Mouse (Mus musculus) adipose tissue, adult 10 weeks (tissue): Measurements from ENCODE around the gene Nxf7. TPM values are rescaled to one million over a fixed set of nuclear protein-coding genes. Genes with fewer than 3 reads are reported as not detected.

Experiments
- polyA plus RNA-seq: library from polyadenylated mRNA; stranded (reverse); fragments of 350-450 nt; fragmentation: Illumina TruSeq; extraction: RNeasy Lipid Tissue Mini Kit (QIAGEN cat#74804); gene quantifications from one replicate; pipeline ENCODE4 v1.2.3, GENCODE M21; 2014; ENCODE audit warnings: low read depth, low replicate concordance

Nxf7 gene
- polyA plus RNA-seq, result 0.20 TPM

GRCm38 (mm10) chrX:135598677-135599076, at the start of gene Nxf7:
Nxf7 (minus strand) TSS chrX:135598777.

DNA sequence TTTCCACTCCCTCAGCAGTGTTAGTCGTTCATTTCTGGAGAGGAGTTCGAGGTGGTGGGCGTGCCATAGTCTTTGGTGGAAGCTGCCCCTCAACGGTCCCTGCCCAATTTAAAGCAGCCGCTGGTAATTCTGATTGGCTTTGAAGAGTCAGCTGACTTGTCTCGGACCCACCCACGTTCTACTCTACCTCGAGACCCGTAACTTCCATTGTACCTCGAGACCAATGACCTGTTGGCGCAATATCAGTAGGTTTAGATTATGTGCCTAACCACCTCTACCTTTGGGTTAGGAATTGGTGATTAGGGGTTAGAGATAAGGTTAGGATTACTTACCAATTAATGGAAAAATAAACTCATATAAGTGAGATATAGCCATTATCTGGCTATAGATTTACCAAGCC, 29.0 kb upstream of the Nxf7 start, which contains the start of gene Prame:
TSS of gene Prame (minus strand) at position 101 of the 400 bp plus-strand sequence.

Other genes starting within 250 kb of the Nxf7 start
- not detected for gene Gm5128, start 225.5 kb downstream of the Nxf7 start, polyA plus RNA-seq
- gene Gm7903, start 164.9 kb downstream of the Nxf7 start, polyA plus RNA-seq, result 0.17 TPM
- not detected for gene AV320801, start 104.2 kb downstream of the Nxf7 start, polyA plus RNA-seq
- 0.22 TPM for gene Prame, start 28.9 kb upstream of the Nxf7 start, polyA plus RNA-seq
- 1.1 TPM for gene Tcp11x2, start 95.0 kb upstream of the Nxf7 start, polyA plus RNA-seq
- gene Tmsb15a, start 126.5 kb upstream of the Nxf7 start, polyA plus RNA-seq, result 5.8 TPM
- gene Armcx5, start 144.0 kb upstream of the Nxf7 start, polyA plus RNA-seq, result 10.9 TPM
- gene Gprasp1, start 144.0 kb upstream of the Nxf7 start, polyA plus RNA-seq, result 33.4 TPM
- gene Bhlhb9, start 198.8 kb upstream of the Nxf7 start, polyA plus RNA-seq, result 20.1 TPM
- 17.6 TPM for gene Gprasp2, start 240.3 kb upstream of the Nxf7 start, polyA plus RNA-seq